Mouse (Mus musculus) bone marrow macrophage, adult 2 months (primary cell): ENCODE data around the gene Shroom4.

Experiments
- CTCF ChIP-seq: IDR thresholded peaks from 2 replicates; pipeline ENCODE4 v1.5.1; 2012; ENCODE audit warnings: low read depth, mild to moderate bottlenecking, low read length, moderate library complexity
- POLR2A ChIP-seq: IDR thresholded peaks from 2 replicates; pipeline ENCODE4 v1.6.1; 2012; ENCODE audit warnings: mild to moderate bottlenecking, low read depth, low read length, borderline replicate concordance

DNA sequence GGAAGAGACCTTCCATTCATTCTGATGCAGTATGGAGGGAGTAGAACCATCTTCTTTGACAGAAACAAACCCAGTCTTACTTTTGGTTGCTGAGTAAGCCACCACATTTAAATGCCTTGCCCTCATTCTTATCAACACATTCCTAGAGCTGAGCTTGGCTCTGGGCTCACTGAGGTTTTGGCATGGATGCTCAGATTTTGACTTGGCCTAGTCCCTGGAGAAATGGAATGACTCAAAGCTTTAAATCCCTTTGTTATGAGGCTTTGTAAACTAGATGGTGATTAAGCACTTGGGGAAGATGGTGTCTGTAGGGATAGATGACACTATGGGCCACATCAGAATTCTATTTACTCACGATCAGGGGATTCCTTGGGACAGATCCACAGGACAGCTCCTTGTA, 102.2 kb downstream of the Shroom4 start:
- TF ChIP-seq POLR2A (no peak), CTCF (no peak)
